Mouse (Mus musculus) urinary bladder, postnatal 10 days (tissue): ENCODE measurements around the gene Gm20388.

Experiments
- DNase-seq: peaks from one replicate; pipeline ENCODE4 v3.0.0; 2022; ENCODE audit warnings: low spot score

Gm20388 gene

GRCm38 (mm10) chr8:120746007-120746701, 835.5 kb downstream of the Gm20388 start:
- no peak for DNase-seq

DNA sequence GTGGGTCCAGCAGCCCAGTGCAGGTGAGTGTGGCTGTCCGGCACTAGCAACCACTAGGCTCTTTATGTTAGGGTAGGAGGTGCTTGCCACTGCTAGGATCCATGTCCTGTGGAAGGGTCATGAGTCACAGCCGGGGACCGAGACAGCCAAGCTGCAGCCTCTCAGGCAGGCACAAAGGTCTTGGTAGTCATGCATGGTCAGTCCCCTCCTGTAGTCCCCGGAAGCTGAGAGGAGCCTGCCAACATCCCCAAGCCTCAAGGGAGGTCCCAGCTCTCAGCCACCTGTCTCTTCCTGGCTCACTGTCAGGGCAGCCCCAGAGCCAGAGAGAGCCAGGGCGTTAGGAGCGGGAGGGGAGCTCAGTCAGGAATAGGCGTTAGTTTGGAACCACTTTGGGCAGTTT, 836.6 kb downstream of the Gm20388 start:
- no peak for DNase-seq

- no peak for DNase-seq
Observed at GRCm38 (mm10) chr8:120750616-120751015, 840.0 kb downstream of the Gm20388 start.

- DNase-seq = no peak
Observed at GRCm38 (mm10) chr8:120751226-120752081, 840.8 kb downstream of the Gm20388 start.

DNA sequence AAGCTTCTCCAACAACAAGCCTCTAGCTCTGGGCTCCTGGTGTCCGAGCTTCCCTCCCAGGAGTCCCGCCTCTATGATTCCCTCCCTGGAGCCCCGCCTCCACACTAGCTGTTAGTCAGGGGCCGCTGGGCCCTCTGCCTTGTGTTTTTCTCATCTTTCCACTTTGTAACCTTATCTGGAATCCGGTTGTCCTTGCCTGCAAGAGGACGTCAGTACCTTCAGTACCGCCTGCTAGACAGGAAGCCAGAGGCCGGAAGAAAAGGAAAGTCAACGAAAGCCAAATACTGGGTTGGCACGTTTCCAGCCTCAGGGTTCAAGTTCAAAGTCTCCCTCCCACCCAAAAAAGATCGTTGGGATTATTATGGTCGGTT, 841.4 kb downstream of the Gm20388 start:
- no peak for DNase-seq

- DNase-seq = no peak
Observed at GRCm38 (mm10) chr8:120753476-120753875, 842.8 kb downstream of the Gm20388 start.

GRCm38 (mm10) chr8:120755306-120756297, 845.0 kb downstream of the Gm20388 start:
- no peak for DNase-seq

DNA sequence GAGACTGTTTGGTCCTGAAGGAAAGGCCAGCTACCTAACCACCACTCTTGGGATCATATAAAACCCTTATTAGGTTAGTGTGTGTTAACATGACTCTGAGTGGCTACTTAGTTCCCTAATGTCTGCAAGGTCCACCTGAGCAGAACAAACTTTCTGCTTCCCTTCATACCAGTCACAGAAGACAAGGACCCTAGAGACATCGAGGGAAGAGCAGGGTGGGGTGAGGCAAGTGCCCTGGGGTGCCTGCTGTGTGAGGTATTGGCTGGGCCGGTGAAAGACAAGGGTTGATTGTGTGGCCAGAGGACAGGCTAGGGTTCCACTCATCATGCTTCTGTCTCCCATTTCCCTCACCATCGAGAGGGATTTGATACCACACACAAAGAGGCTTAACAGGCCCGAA, 847.4 kb downstream of the Gm20388 start:
- DNase-seq = no peak

GRCm38 (mm10) chr8:120759847-120760246, 849.2 kb downstream of the Gm20388 start:
- no peak for DNase-seq

DNA sequence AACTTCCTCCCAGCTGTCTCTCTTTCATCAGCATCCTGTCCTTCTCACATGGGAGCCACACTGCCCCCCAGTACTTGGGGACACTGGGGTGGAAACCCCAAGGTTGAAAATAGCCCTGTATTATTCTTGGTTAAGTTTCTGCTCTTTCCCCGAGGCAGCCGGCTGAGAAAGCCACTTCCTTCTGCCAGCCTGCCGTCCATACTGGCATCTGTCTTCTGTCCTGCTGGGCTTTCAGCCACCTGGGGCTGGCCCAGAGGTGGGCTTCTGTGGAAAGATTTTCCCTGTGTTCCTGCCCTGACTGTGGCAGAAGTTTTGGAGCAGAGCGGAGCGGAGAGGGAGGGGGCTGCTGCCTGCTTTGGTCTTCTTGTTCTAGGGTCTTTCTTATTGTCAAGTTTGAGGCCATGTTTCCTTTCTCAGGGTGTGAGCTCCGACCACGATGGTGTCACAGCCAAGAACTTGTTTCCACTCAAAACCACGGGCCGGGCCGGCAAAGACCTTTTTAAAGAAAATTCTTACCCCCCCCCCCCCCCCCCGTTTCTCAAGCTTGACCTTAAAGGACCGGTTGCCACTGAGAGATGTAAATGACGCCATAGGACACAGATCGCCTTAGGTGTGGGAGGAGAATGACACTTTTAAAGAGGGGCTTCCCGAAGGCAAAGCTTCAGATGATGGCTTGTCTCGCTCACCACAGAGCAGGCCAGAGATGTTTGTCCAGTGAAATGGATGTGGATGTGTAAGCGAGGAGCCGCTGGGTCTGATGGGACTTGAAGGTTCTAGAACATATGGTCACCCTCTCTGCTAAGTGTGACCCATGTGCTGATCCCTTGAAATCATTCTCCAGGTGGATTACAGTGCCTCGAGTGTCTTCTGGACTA, 849.9 kb downstream of the Gm20388 start:
- DNase-seq = no peak

DNA sequence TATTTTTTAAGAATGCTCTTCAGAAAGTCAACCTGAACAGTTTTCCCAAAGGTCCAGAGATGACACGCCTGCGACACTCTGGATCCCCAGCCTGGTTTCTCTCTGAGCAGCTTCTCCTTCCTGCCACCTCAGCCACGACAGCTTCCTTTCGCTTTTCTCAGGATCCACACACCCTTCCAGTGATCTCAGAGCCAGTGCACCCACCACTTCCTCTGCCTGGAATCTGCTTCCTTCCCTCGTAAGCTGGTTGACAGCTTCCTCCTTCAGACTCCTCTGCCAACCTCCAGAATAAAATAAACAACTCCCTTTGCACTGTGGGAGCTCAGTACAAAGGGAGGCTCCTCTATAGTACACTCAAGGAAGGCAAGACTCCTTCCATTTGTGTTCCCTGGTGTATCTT, 852.6 kb downstream of the Gm20388 start:
- DNase-seq = no peak

DNA sequence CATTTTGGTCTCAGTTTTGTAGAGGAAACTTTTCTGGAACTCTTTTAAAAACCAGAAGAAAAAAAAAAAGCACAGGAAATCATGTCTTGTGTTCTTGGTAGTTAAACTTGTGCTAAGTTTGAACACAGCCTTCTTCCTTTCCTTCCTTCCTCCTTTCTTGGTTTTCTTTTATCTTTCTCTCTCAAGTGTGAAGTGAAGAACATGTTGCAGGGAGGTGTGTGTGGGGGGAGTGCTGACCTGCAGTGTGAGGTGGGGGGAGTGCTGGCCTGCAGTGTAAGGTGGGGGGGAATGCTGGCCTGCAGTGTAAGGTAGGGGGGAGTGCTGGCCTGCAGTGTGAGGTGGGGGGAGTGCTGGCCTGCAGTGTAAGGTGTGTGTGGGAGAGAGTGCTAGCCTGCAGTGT, 854.0 kb downstream of the Gm20388 start:
- DNase-seq = no peak

DNA sequence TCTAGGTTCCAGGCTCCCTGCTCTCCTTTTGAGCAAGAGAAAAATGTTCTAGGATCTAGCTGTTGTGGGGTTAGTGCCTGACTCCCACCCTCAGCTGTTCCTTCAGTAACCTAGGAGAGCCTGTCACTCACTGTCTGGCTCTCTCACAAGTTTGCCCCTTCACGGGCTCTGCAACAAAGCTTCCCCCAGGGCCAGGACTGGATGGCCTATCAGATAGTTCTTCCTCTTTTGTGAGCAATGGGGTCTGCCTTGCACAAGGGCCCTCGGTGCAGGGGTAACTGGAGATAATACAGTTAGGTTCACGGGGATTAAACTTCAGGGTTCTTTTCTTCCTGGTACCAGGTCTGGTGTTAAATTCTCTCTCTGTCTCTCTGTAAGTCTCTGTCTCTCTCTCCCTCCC, 856.0 kb downstream of the Gm20388 start:
- DNase-seq = no peak

GRCm38 (mm10) chr8:120768454-120769218, 858.0 kb downstream of the Gm20388 start:
- no peak for DNase-seq

GRCm38 (mm10) chr8:120777184-120777583, 866.5 kb downstream of the Gm20388 start:
- no peak for DNase-seq

DNA sequence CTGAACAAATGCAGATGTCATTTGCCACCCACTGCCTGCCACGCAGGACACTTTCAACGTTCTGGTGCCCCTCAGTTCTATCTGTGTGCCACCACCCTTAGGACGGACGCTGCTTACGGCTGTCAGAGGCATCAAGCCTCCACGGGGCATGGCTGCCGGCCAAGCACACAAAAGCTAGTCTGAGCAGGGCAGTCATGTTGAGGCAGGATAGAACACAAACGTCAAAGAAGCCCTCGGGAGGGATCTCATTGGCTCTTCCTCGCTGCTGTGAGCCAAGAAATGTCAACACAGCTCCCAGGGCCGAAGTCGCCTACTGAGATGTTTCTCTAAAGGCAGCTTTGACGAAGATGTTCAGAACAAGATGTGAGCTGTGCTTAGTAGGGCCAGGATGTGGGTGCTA, 867.1 kb downstream of the Gm20388 start:
- DNase-seq = peak; percentile 25

DNA sequence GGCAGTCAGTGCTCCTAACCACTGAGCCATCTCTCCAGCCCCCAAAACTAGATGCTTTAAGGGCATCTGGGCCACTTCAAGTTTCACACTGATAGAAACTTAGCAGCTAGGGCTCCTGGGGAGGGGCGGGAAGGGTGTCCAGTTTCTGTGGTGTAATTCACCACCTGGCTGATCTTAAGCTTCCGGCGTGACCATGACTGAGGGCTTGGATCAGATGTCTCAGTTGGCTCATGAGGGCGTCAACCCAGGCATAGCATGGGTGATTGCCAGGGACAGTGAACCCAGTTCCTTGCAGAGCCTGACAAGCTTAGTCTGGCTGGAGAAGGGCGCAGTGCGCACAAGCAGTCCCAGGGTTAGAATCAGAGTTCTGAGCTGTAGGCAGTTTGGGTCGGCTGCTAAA, 868.5 kb downstream of the Gm20388 start:
- DNase-seq = no peak

DNA sequence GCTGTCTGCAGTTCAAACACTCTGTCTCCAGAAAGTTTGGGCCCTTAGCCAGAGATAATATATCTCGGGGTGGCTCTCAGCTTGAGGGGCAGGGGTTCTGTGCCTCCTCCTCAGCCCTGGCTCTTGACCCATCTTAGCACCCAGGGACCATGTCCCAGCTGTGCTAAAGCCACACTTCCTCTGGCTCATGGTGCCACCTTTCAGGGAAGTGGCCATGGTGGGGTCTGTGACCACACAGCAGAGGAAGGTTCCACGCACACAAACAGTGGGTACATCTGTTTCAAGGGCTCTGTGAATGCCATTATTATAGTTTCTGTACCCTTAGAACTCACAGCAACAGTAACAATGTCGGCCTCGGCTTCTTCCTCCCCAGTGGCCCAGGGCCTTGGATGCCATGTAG, 873.1 kb downstream of the Gm20388 start:
- no peak for DNase-seq

DNA sequence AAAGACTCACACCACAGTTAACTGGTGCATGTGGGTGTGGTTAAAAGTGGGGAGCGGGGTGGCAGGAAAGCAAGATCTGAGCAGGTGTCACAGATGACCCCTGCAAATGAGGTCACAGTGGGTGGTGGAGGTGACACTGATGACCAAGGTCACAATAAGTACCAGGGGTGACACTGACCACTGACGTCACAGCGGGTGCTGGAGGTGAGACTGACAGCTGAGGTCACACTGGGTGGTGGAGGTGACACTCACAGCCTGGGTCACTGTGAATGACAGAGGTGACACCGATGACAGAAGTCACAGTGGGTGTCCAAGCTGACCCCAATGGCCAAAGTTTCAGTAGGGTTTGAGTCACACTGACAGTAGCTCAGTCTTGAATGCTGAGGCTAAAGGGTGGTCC, 876.1 kb downstream of the Gm20388 start:
- DNase-seq = no peak

DNA sequence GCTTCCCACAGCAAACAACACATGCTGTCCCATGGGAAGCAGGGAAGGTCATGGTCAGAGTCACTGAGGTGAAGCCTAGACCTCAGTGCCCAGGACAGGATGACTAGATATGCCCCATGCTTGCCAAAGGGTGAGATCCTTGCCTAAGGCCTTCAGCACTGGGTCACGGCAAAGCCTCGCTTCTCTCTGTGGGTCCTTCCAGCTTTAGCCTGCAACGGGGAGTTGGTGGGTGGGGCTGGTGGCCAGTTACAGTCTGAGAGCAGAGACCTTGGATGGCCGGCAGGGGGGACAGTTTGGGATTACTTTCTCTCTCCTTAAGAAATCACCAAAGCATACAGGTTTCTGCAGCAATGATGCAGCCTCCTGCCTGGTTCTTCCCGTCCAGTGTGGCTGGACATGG, 877.0 kb downstream of the Gm20388 start:
- DNase-seq = no peak

DNA sequence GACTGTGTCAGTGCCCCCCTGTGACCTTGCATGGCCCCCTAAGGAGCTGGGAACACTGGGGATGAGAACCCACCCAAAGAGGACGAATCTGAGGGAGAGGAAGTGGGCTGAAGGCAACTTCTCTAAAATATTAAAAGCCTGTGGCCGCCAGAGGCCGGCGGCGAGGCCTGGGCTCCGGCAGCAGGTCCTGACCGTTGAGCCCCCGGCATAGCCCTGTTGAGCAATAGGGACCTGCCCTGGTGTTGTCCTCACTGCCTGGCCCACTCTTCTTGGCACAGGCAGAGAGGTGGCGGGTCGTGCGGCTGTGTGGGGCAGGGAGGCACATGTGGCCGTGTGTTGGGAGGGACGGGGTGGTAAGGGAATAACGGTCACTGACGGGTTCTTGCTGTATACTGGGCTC, 882.1 kb downstream of the Gm20388 start:
- DNase-seq = no peak
